Mouse (Mus musculus): ENCODE results near the gene Foxf1. TPM values are rescaled to one million over a fixed set of nuclear protein-coding genes. Genes with fewer than 3 reads are reported as not detected.

Gene Foxf1
- polyA plus RNA-seq, 1 experiment from 2014 or later, result 15.1 TPM

DNA sequence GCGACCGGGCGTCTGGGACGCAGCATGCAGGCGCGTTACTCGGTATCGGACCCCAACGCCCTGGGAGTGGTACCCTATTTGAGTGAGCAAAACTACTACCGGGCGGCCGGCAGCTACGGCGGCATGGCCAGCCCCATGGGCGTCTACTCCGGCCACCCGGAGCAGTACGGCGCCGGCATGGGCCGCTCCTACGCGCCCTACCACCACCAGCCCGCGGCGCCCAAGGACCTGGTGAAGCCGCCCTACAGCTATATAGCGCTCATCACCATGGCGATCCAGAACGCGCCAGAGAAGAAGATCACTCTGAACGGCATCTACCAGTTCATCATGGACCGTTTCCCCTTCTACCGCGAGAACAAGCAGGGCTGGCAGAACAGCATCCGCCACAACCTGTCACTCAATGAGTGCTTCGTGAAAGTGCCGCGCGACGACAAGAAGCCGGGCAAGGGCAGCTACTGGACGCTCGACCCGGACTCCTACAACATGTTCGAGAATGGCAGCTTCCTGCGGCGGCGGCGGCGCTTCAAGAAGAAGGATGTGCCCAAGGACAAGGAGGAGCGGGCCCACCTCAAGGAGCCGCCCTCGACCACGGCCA, 32.5 kb downstream of the Foxf1 start:
- peak; percentile 67; the same call in 1 of the 2 replicates for ATAC-seq (ENCODE audit: insufficient number of reproducible peaks, insufficient read depth, low FRiP score, low TSS enrichment, low read depth)
- H3K9ac ChIP-seq, result peak overlapping the region; percentile 78
- WGBS, result under 1% methylated on average over 55 of the region's 55 CpGs
- peak overlapping the region; percentile 81 for H3K27ac ChIP-seq
- peaks cover 38% of the 10 kb centered on the region for H3K4me1 ChIP-seq
- peak overlapping the region; percentile 92 for H3K4me2 ChIP-seq
- H3K9me3 ChIP-seq, result 0 out of 2 replicates have a peak, but pooled peaks cover 3% of the 10 kb centered on the region
- H3K36me3 ChIP-seq, result no peaks in the 10 kb centered on the region
- peak overlapping the region; percentile 59 for H3K4me3 ChIP-seq
- H3K27me3 ChIP-seq, result peaks cover 92% of the 10 kb centered on the region

- no peak for ATAC-seq (ENCODE audit: insufficient number of reproducible peaks, insufficient read depth, low FRiP score, low TSS enrichment, low read depth)
- Histone ChIP-seq H3K4me2 (peak overlapping the region; percentile 92), H3K27ac (no peak overlapping the region), H3K36me3 (no peaks in the 10 kb centered on the region), H3K27me3 (peaks cover 93% of the 10 kb centered on the region), H3K4me1 (peaks cover 38% of the 10 kb centered on the region), H3K9me3 (0 out of 2 replicates have a peak, but pooled peaks cover 3% of the 10 kb centered on the region), H3K9ac (peak overlapping the region; percentile 78), H3K4me3 (peak overlapping the region; percentile 59)
- WGBS, result under 1% methylated on average over 62 of the region's 62 CpGs
Observed at GRCm38 (mm10) chr8:121117186-121117651, 33.0 kb downstream of the Foxf1 start.

- WGBS, result under 1% methylated on average over 28 of the region's 28 CpGs
- Histone ChIP-seq H3K4me3 (peak overlapping the region; percentile 59), H3K4me1 (peaks cover 38% of the 10 kb centered on the region), H3K4me2 (peak overlapping the region; percentile 92), H3K9ac (peak overlapping the region; percentile 78), H3K9me3 (0 out of 2 replicates have a peak, but pooled peaks cover 3% of the 10 kb centered on the region), H3K27ac (no peak overlapping the region), H3K36me3 (no peaks in the 10 kb centered on the region), H3K27me3 (peaks cover 93% of the 10 kb centered on the region)
- ATAC-seq (ENCODE audit: insufficient number of reproducible peaks, insufficient read depth, low FRiP score, low TSS enrichment, low read depth), result no peak
Observed at GRCm38 (mm10) chr8:121117906-121118305, 33.7 kb downstream of the Foxf1 start.

- peaks cover 33% of the 10 kb centered on the region for H3K4me1 ChIP-seq
- 0 out of 2 replicates have a peak, but pooled peaks cover 3% of the 10 kb centered on the region for H3K9me3 ChIP-seq
- H3K4me3 ChIP-seq, result peak overlapping the region; percentile 59
- no peaks in the 10 kb centered on the region for H3K36me3 ChIP-seq
- peak overlapping the region; percentile 65 for H3K9ac ChIP-seq
- 3% methylated on average over 18 of the region's 18 CpGs for WGBS
- ATAC-seq (ENCODE audit: insufficient number of reproducible peaks, insufficient read depth, low FRiP score, low TSS enrichment, low read depth), result no peak
- peaks cover 95% of the 10 kb centered on the region for H3K27me3 ChIP-seq
- H3K4me2 ChIP-seq, result peak overlapping the region; percentile 92
- H3K27ac ChIP-seq, result no peak overlapping the region
Observed at GRCm38 (mm10) chr8:121118634-121119420, 34.6 kb downstream of the Foxf1 start.

DNA sequence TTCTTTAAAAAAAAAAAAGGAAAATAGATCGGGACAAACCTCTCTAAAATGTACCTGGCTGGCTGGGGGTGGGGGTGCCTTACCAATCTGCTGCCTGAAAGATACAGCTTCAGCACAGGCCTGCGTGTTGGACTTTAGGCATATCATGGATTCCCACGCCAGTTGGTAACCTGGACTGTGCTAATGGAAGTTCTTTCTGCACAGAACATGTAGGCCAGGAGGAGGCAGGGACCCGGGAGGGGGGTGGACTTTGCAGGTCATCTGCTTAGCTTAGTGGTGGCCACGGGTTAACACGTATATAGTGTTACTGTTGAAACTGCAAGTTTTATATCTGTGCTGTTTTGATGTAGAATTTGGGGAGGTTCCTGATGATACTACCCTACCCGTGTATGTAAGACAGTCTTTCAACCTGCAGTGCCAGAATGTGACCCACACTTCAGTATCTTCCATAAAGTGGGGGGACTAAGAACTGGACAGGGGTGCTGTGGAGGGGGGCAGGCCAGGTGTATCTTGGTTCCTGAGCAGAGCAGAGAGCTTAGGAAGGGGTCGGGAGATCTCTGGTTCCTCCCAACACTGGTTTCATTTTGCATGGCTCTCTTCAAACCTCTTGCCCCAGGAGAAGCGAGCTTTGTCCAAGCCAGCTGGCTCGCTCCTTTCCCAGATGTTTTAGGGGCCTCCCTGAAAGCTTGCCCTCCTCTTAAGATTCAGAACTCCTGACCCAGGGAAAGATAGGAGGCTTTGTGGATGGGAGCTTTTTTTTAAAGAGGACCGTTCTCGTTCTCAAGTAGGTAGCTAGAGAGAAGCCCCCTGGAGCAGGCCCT, 35.7 kb downstream of the Foxf1 start:
- ATAC-seq (ENCODE audit: insufficient number of reproducible peaks, insufficient read depth, low FRiP score, low TSS enrichment, low read depth), result no peak
- H3K36me3 ChIP-seq, result no peaks in the 10 kb centered on the region
- peak overlapping the region; percentile 59 for H3K4me3 ChIP-seq
- no peak overlapping the region for H3K27ac ChIP-seq
- peak overlapping the region; percentile 92 for H3K4me2 ChIP-seq
- peak overlapping the region; percentile 65 for H3K9ac ChIP-seq
- H3K27me3 ChIP-seq, result peaks cover 95% of the 10 kb centered on the region
- H3K9me3 ChIP-seq, result 0 out of 2 replicates have a peak, but pooled peaks cover 3% of the 10 kb centered on the region
- 12% methylated on average over 12 of the region's 12 CpGs for WGBS
- peaks cover 37% of the 10 kb centered on the region for H3K4me1 ChIP-seq

GRCm38 (mm10) chr8:121120456-121121419, 36.6 kb downstream of the Foxf1 start:
- H3K4me3 ChIP-seq, result peak overlapping the region; percentile 59
- H3K9ac ChIP-seq, result peak overlapping the region; percentile 65

GRCm38 (mm10) chr8:121121704-121122103, 37.5 kb downstream of the Foxf1 start:
- Histone ChIP-seq H3K4me3 (no peak overlapping the region), H3K36me3 (no peaks in the 10 kb centered on the region), H3K27me3 (peaks cover 99% of the 10 kb centered on the region), H3K4me1 (peaks cover 39% of the 10 kb centered on the region), H3K9ac (no peak overlapping the region), H3K4me2 (no peak overlapping the region), H3K9me3 (0 out of 2 replicates have a peak, but pooled peaks cover 3% of the 10 kb centered on the region), H3K27ac (no peak overlapping the region)
- 12% methylated on average over 8 of the region's 8 CpGs for WGBS
- no peak for ATAC-seq (ENCODE audit: insufficient number of reproducible peaks, insufficient read depth, low FRiP score, low TSS enrichment, low read depth)

More at GRCm38 (mm10) chr8:121120456-121121419, 36.6 kb downstream of the Foxf1 start:
- no peak overlapping the region for H3K27ac ChIP-seq
- 0 out of 2 replicates have a peak, but pooled peaks cover 3% of the 10 kb centered on the region for H3K9me3 ChIP-seq
- no peaks in the 10 kb centered on the region for H3K36me3 ChIP-seq
- ATAC-seq (ENCODE audit: insufficient number of reproducible peaks, insufficient read depth, low FRiP score, low TSS enrichment, low read depth), result no peak
- H3K27me3 ChIP-seq, result peaks cover 96% of the 10 kb centered on the region
- 12% methylated on average over 17 of the region's 17 CpGs for WGBS
- peaks cover 41% of the 10 kb centered on the region for H3K4me1 ChIP-seq
- H3K4me2 ChIP-seq, result peak overlapping the region; percentile 92

DNA sequence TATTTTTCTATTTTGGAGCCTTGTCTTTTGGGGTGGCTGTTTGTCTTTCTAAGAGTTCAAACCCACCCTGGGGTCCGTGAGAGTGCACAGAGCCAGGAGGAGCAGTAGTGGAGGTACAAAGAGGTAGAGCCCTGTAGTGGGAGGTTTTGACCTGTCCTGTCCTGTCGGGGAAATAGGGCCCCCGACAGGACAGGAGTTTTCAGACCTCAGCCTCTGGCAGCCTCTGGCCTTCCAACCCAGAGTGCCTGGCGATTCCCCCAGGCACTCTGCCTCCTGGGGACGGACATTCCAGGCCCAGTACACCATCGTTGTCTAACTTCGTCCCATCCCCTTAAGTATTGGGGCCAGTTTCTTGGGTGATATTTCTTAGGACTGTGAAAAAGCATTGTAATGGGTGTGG, 38.2 kb downstream of the Foxf1 start:
- H3K36me3 ChIP-seq, result no peaks in the 10 kb centered on the region
- no peak overlapping the region for H3K9ac ChIP-seq
- ATAC-seq (ENCODE audit: insufficient number of reproducible peaks, insufficient read depth, low FRiP score, low TSS enrichment, low read depth), result no peak
- H3K9me3 ChIP-seq, result no peaks in the 10 kb centered on the region
- peaks cover 99% of the 10 kb centered on the region for H3K27me3 ChIP-seq
- H3K27ac ChIP-seq, result no peak overlapping the region
- no peak overlapping the region for H3K4me3 ChIP-seq
- 18% methylated on average over 7 of the region's 7 CpGs for WGBS
- H3K4me2 ChIP-seq, result no peak overlapping the region
- H3K4me1 ChIP-seq, result peaks cover 33% of the 10 kb centered on the region

DNA sequence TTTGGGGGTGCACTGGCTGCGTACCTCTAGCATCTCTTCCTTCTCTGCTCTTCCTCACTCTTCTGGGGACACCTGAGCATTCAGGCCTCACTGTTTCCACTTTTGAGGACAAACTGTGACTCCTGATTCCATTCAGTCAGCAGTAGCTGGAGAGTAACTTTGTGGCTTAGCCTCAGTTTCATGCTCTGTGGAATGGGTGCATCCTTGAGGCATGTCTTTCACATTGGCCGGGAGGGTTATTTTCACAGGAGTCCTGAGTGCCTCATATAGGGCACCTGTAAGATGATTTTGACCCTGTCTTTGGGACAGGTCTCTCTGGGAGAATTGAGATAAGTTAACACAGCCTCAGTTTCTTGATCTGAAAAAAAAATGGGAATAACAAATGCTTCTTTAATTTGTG, 38.9 kb downstream of the Foxf1 start:
- Histone ChIP-seq H3K4me1 (peaks cover 30% of the 10 kb centered on the region), H3K4me3 (no peak overlapping the region), H3K36me3 (no peaks in the 10 kb centered on the region), H3K9ac (no peak overlapping the region), H3K9me3 (no peaks in the 10 kb centered on the region), H3K4me2 (no peak overlapping the region), H3K27ac (no peak overlapping the region), H3K27me3 (peaks cover 99% of the 10 kb centered on the region)
- no peak for ATAC-seq (ENCODE audit: insufficient number of reproducible peaks, insufficient read depth, low FRiP score, low TSS enrichment, low read depth)
- 40% methylated on average over 2 of the region's 2 CpGs for WGBS

DNA sequence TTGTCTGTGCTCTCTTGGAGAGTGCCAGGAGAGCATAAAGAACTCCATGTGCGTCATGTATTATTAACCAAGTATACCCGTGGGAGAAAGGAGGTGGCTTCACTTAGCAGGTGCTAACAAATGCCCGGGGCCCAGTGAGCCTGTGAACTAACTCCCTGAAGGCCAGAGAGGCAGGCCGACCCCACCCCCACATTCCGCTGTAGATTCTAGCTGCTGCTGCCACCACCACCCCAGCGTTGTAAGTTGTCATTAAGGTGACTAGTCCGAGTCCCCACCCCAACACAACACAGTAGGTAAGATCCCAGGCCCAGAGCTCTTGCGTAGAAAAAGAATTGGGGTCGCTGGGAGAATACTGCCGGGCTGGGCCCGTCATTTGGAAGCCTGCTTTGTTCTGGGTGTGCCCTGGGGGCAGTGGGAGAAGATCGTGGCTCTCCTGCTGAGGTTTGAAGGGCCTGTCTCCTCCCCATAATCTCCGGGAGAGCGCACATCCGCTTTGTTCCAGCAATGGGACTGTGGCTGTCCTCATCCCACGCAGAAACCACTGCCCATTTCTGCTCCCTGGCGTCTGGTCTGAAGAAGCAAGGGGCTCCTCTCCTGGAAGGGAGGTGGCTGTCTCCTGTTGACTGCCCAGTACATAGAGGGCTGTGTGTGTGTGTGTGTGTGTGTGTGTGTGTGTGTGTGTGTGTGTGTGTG, 40.5 kb downstream of the Foxf1 start:
- ATAC-seq (ENCODE audit: insufficient number of reproducible peaks, insufficient read depth, low FRiP score, low TSS enrichment, low read depth), result peak; percentile 27; the same call in 1 of the 2 replicates
- Histone ChIP-seq H3K9ac (no peak overlapping the region), H3K27me3 (peaks cover 100% of the 10 kb centered on the region), H3K4me3 (peak overlapping the region; percentile 40; the same call in 1 of the 2 replicates), H3K9me3 (no peaks in the 10 kb centered on the region), H3K36me3 (no peaks in the 10 kb centered on the region), H3K4me2 (peak overlapping the region; percentile 68), H3K4me1 (peaks cover 43% of the 10 kb centered on the region), H3K27ac (no peak overlapping the region)
- 3% methylated on average over 17 of the region's 17 CpGs for WGBS
